Mouse (Mus musculus) CH12.LX (cell line): ENCODE measurements at regions not wholly inside any gene's neighbourhood (a gene's known extent, or its start where the extent isn't known, plus 50 kb on each side); places are given as distances from the start of the nearest gene placed in this dataset.

Experiments
- DNase-seq: peaks from one replicate; pipeline ENCODE4 v3.0.0-alpha.2; 2013; ENCODE audit errors: extremely low read depth
- H3K27ac ChIP-seq: 2 replicates; pipeline ENCODE4 v1.5.1; 2012; ENCODE audit warnings: low read depth, mild to moderate bottlenecking, control low read depth, moderate library complexity; ENCODE audit not compliant: insufficient read depth
- H3K27me3 ChIP-seq: replicated peaks from 2 replicates; pipeline ENCODE3; 2012; ENCODE audit warnings: inconsistent platforms
- H3K36me3 ChIP-seq, 2 experiments: replicated peaks in 1 of 2; 2 replicates each; pipeline versions ENCODE3 to v1.6.1; 2012; ENCODE audit warnings: inconsistent platforms in 1 of 2, low read length in 1 of 2, mild to moderate bottlenecking in 1 of 2, mixed read lengths in 1 of 2, moderate library complexity in 1 of 2; ENCODE audit not compliant: control insufficient read depth in 1 of 2, insufficient read depth in 1 of 2
- H3K4me1 ChIP-seq, 2 experiments: 2 replicates each; pipeline ENCODE4 v1.6.1; 2012; ENCODE audit warnings: inconsistent platforms in 1 of 2, moderate library complexity in 1 of 2; ENCODE audit not compliant: insufficient read depth in 2 of 2, control insufficient read depth in 1 of 2
- H3K4me2 ChIP-seq: 2 replicates; pipeline ENCODE4 v1.6.1; 2012; ENCODE audit warnings: low read depth, mild to moderate bottlenecking, control low read depth; ENCODE audit not compliant: poor library complexity, insufficient read depth, severe bottlenecking
- H3K4me3 ChIP-seq, 3 experiments: fragments of 150-350 bp in 1 of 3; sonication (generic) in 1 of 3; replicated peaks in 1 of 3; 2 replicates each; pipeline versions ENCODE3 to v1.5.1; 2011 to 2012; ENCODE audit warnings: low read depth in 2 of 3, low read length in 2 of 3, mild to moderate bottlenecking in 2 of 3, moderate library complexity in 2 of 3, control low read depth in 1 of 3, improper control_type of control experiment in 1 of 3, inconsistent platforms in 1 of 3, mixed read lengths in 1 of 3; ENCODE audit not compliant: poor library complexity in 1 of 3
- H3K79me2 ChIP-seq: replicated peaks from 2 replicates; pipeline ENCODE4 v1.6.1; 2012; ENCODE audit warnings: mild to moderate bottlenecking, moderate library complexity; ENCODE audit not compliant: control insufficient read depth, poor library complexity, insufficient read depth, severe bottlenecking; ENCODE audit errors: extremely low read depth
- H3K9ac ChIP-seq: 2 replicates; pipeline ENCODE4 v1.6.1; 2012; ENCODE audit warnings: low read depth, mild to moderate bottlenecking, control low read depth, moderate library complexity; ENCODE audit not compliant: insufficient read depth
- H3K9me3 ChIP-seq: replicated peaks from 2 replicates; pipeline ENCODE3; 2012; ENCODE audit warnings: low read length, inconsistent platforms, mixed read lengths
- BHLHE40 ChIP-seq: IDR thresholded peaks from 2 replicates; pipeline ENCODE4 v1.6.1; 2011; ENCODE audit warnings: mild to moderate bottlenecking, low read depth, low read length, improper control_type of control experiment
- E2F4 ChIP-seq: IDR thresholded peaks from 2 replicates; pipeline ENCODE4 v1.6.1; 2011; ENCODE audit warnings: low read depth, low read length, improper control_type of control experiment; ENCODE audit not compliant: insufficient replicate concordance
- ETS1 ChIP-seq: conservative IDR thresholded peaks from 2 replicates; pipeline ENCODE4 v1.6.1; 2012; ENCODE audit warnings: low read depth, mild to moderate bottlenecking, inconsistent platforms, low read length, improper control_type of control experiment, moderate library complexity
- HCFC1 ChIP-seq: IDR thresholded peaks from 2 replicates; pipeline ENCODE4 v1.6.1; 2012; ENCODE audit warnings: low read depth, mild to moderate bottlenecking, inconsistent platforms, low read length, improper control_type of control experiment
- IRF4 ChIP-seq: IDR thresholded peaks from 2 replicates; pipeline ENCODE4 v1.6.1; 2014; ENCODE audit warnings: low read depth, mild to moderate bottlenecking, inconsistent platforms, low read length, improper control_type of control experiment
- JUND ChIP-seq: conservative IDR thresholded peaks from 2 replicates; pipeline ENCODE4 v1.6.1; 2011; ENCODE audit warnings: low read depth, low read length, improper control_type of control experiment
- KAT2A ChIP-seq: IDR thresholded peaks from 2 replicates; pipeline ENCODE4 v1.6.1; 2012; ENCODE audit warnings: low read length, improper control_type of control experiment, inconsistent platforms; ENCODE audit not compliant: insufficient replicate concordance
- MAZ ChIP-seq: IDR thresholded peaks from 2 replicates; pipeline ENCODE4 v1.6.1; 2012; ENCODE audit warnings: low read depth, mild to moderate bottlenecking, inconsistent platforms, low read length, improper control_type of control experiment, moderate library complexity
- MEF2A ChIP-seq: IDR thresholded peaks from 2 replicates; pipeline ENCODE4 v1.6.1; 2014; ENCODE audit warnings: low read depth, mild to moderate bottlenecking, inconsistent platforms, low read length, improper control_type of control experiment, borderline replicate concordance
- MYC ChIP-seq: IDR thresholded peaks from 2 replicates; pipeline ENCODE4 v1.6.1; 2011; ENCODE audit warnings: low read depth, mild to moderate bottlenecking, improper control_type of control experiment, low read length
- PAX5 ChIP-seq: IDR thresholded peaks from 2 replicates; pipeline ENCODE4 v1.6.1; 2012; ENCODE audit warnings: low read length, inconsistent platforms, mixed read lengths
- RAD21 ChIP-seq: IDR thresholded peaks from 2 replicates; pipeline ENCODE4 v1.6.1; 2011; ENCODE audit warnings: low read depth, mild to moderate bottlenecking, low read length, improper control_type of control experiment, moderate library complexity
- SIN3A ChIP-seq: IDR thresholded peaks from 2 replicates; pipeline ENCODE4 v1.6.1; 2012; ENCODE audit warnings: low read length, improper control_type of control experiment, inconsistent platforms
- UBTF ChIP-seq: IDR thresholded peaks from 2 replicates; pipeline ENCODE4 v1.6.1; 2012; ENCODE audit warnings: low read depth, mild to moderate bottlenecking, inconsistent platforms, low read length, improper control_type of control experiment, moderate library complexity
- dilution Hi-C: fragments of 300-500 bp; cut with MboI; formaldehyde crosslinking; loops from 2 replicates; pipeline ENCODE4 v1.14.3; 2020; ENCODE audit warnings: low sequenced_read_pairs; ENCODE audit not compliant: extremely low pct_unique_long_range_greater_than_20kb, extremely low pct_ligation_motif_present
- in situ Hi-C: fragments of 300-500 bp; cut with MboI; formaldehyde crosslinking; loops from 3 replicates; pipeline ENCODE4 v1.14.3; 2019; ENCODE audit warnings: low sequenced_read_pairs, low pct_ligation_motif_present, low pct_unique_long_range_greater_than_20kb, mixed read lengths

GRCm38 (mm10) chr16:46847707-46848356, 349.5 kb upstream of the Nectin3 start:
- Histone ChIP-seq H3K27ac (no peak overlapping the region), H3K9ac (no peak overlapping the region), H3K9me3 (peaks cover 50% of the 10 kb centered on the region), H3K4me3 (no peak overlapping the region), H3K4me1 (no peaks in the 10 kb centered on the region), H3K27me3 (no peaks in the 10 kb centered on the region), H3K4me2 (no peak overlapping the region), H3K36me3 (no peaks in the 10 kb centered on the region), H3K79me2 (no peaks in the 10 kb centered on the region)
- in situ Hi-C loops, result no loop called here
- DNase-seq, result no peak
- TF ChIP-seq SIN3A, result no peak
- TF ChIP-seq, all 38 proteins: peak for 0
- dilution Hi-C loops, result no loop called here

- Histone ChIP-seq H3K36me3 (no peaks in the 10 kb centered on the region), H3K4me3 (no peak overlapping the region), H3K4me2 (no peak overlapping the region), H3K4me1 (no peaks in the 10 kb centered on the region), H3K9ac (no peak overlapping the region), H3K9me3 (peaks cover 44% of the 10 kb centered on the region), H3K27ac (no peak overlapping the region), H3K79me2 (no peaks in the 10 kb centered on the region), H3K27me3 (no peaks in the 10 kb centered on the region)
- TF ChIP-seq ETS1, result no peak
- no peak for TF ChIP-seq BHLHE40
- TF ChIP-seq E2F4, result no peak
- TF ChIP-seq HCFC1, result no peak
- no peak for TF ChIP-seq KAT2A
- TF ChIP-seq IRF4, result no peak
- TF ChIP-seq MAZ, result no peak
- no peak for TF ChIP-seq MEF2A
- TF ChIP-seq RAD21, result no peak
- TF ChIP-seq UBTF, result no peak
- no peak for TF ChIP-seq JUND
- TF ChIP-seq MYC, result no peak
- in situ Hi-C loops (no loop called here), dilution Hi-C loops (no loop called here)
- DNase-seq, result no peak
Observed at GRCm38 (mm10) chr16:46841179-46841578, 342.9 kb upstream of the Nectin3 start.

GRCm38 (mm10) chr16:46840764-46841163, 342.4 kb upstream of the Nectin3 start:
- Histone ChIP-seq H3K79me2 (no peaks in the 10 kb centered on the region), H3K4me2 (no peak overlapping the region), H3K36me3 (no peaks in the 10 kb centered on the region), H3K9me3 (peaks cover 45% of the 10 kb centered on the region), H3K27ac (no peak overlapping the region), H3K4me1 (no peaks in the 10 kb centered on the region)
- in situ Hi-C loops, result no loop called here
- no peak for TF ChIP-seq PAX5
- TF ChIP-seq, all 38 proteins: peak for 0
- Histone ChIP-seq H3K4me3 (no peak overlapping the region), H3K9ac (no peak overlapping the region), H3K27me3 (no peaks in the 10 kb centered on the region)
- dilution Hi-C loops, result no loop called here
- DNase-seq, result no peak
